Mouse (Mus musculus) CH12.LX (cell line): ENCODE data around the gene Lbx2. TPM values are rescaled to one million over a fixed set of nuclear protein-coding genes. Genes with fewer than 3 reads are reported as not detected.

Experiments used
- DNase-seq: peaks from one replicate; pipeline ENCODE4 v3.0.0-alpha.2; 2013; ENCODE audit errors: extremely low read depth
- H3K27ac ChIP-seq: 2 replicates; pipeline ENCODE4 v1.5.1; 2012; ENCODE audit warnings: low read depth, mild to moderate bottlenecking, control low read depth, moderate library complexity; ENCODE audit not compliant: insufficient read depth
- H3K27me3 ChIP-seq: replicated peaks from 2 replicates; pipeline ENCODE3; 2012; ENCODE audit warnings: inconsistent platforms
- H3K36me3 ChIP-seq, 2 experiments: replicated peaks in 1 of 2; 2 replicates each; pipeline versions ENCODE3 to v1.6.1; 2012; ENCODE audit warnings: inconsistent platforms in 1 of 2, low read length in 1 of 2, mild to moderate bottlenecking in 1 of 2, mixed read lengths in 1 of 2, moderate library complexity in 1 of 2; ENCODE audit not compliant: control insufficient read depth in 1 of 2, insufficient read depth in 1 of 2
- H3K4me1 ChIP-seq, 2 experiments: 2 replicates each; pipeline ENCODE4 v1.6.1; 2012; ENCODE audit warnings: inconsistent platforms in 1 of 2, moderate library complexity in 1 of 2; ENCODE audit not compliant: insufficient read depth in 2 of 2, control insufficient read depth in 1 of 2
- H3K4me2 ChIP-seq: 2 replicates; pipeline ENCODE4 v1.6.1; 2012; ENCODE audit warnings: low read depth, mild to moderate bottlenecking, control low read depth; ENCODE audit not compliant: poor library complexity, insufficient read depth, severe bottlenecking
- H3K4me3 ChIP-seq, 3 experiments: fragments of 150-350 bp in 1 of 3; sonication (generic) in 1 of 3; replicated peaks in 1 of 3; 2 replicates each; pipeline versions ENCODE3 to v1.5.1; 2011 to 2012; ENCODE audit warnings: low read depth in 2 of 3, low read length in 2 of 3, mild to moderate bottlenecking in 2 of 3, moderate library complexity in 2 of 3, control low read depth in 1 of 3, improper control_type of control experiment in 1 of 3, inconsistent platforms in 1 of 3, mixed read lengths in 1 of 3; ENCODE audit not compliant: poor library complexity in 1 of 3
- H3K79me2 ChIP-seq: replicated peaks from 2 replicates; pipeline ENCODE4 v1.6.1; 2012; ENCODE audit warnings: mild to moderate bottlenecking, moderate library complexity; ENCODE audit not compliant: control insufficient read depth, poor library complexity, insufficient read depth, severe bottlenecking; ENCODE audit errors: extremely low read depth
- H3K9ac ChIP-seq: 2 replicates; pipeline ENCODE4 v1.6.1; 2012; ENCODE audit warnings: low read depth, mild to moderate bottlenecking, control low read depth, moderate library complexity; ENCODE audit not compliant: insufficient read depth
- H3K9me3 ChIP-seq: replicated peaks from 2 replicates; pipeline ENCODE3; 2012; ENCODE audit warnings: low read length, inconsistent platforms, mixed read lengths
- BHLHE40 ChIP-seq: IDR thresholded peaks from 2 replicates; pipeline ENCODE4 v1.6.1; 2011; ENCODE audit warnings: mild to moderate bottlenecking, low read depth, low read length, improper control_type of control experiment
- CHD2 ChIP-seq: IDR thresholded peaks from 2 replicates; pipeline ENCODE4 v1.6.1; 2011; ENCODE audit warnings: low read length, improper control_type of control experiment
- CTCF ChIP-seq, 2 experiments: IDR thresholded peaks in 1 of 2; conservative IDR thresholded peaks in 1 of 2; 2 replicates each; pipeline ENCODE4 v1.5.1; 2011 to 2012; ENCODE audit warnings: low read depth in 2 of 2, low read length in 2 of 2, improper control_type of control experiment in 1 of 2, inconsistent platforms in 1 of 2, mild to moderate bottlenecking in 1 of 2, moderate library complexity in 1 of 2
- ELF1 ChIP-seq: IDR thresholded peaks from 2 replicates; pipeline ENCODE4 v1.6.1; 2014; ENCODE audit warnings: low read depth, mild to moderate bottlenecking, inconsistent platforms, low read length, improper control_type of control experiment
- EP300 ChIP-seq: IDR thresholded peaks from 2 replicates; pipeline ENCODE4 v1.6.1; 2011; ENCODE audit warnings: low read length, improper control_type of control experiment
- ETS1 ChIP-seq: conservative IDR thresholded peaks from 2 replicates; pipeline ENCODE4 v1.6.1; 2012; ENCODE audit warnings: low read depth, mild to moderate bottlenecking, inconsistent platforms, low read length, improper control_type of control experiment, moderate library complexity
- HCFC1 ChIP-seq: IDR thresholded peaks from 2 replicates; pipeline ENCODE4 v1.6.1; 2012; ENCODE audit warnings: low read depth, mild to moderate bottlenecking, inconsistent platforms, low read length, improper control_type of control experiment
- IRF4 ChIP-seq: IDR thresholded peaks from 2 replicates; pipeline ENCODE4 v1.6.1; 2014; ENCODE audit warnings: low read depth, mild to moderate bottlenecking, inconsistent platforms, low read length, improper control_type of control experiment
- JUN ChIP-seq: IDR thresholded peaks from 2 replicates; pipeline ENCODE4 v1.6.1; 2011; ENCODE audit warnings: low read depth, mild to moderate bottlenecking, low read length, improper control_type of control experiment, moderate library complexity; ENCODE audit not compliant: insufficient read depth
- MAX ChIP-seq: IDR thresholded peaks from 2 replicates; pipeline ENCODE4 v1.6.1; 2011; ENCODE audit warnings: low read length, improper control_type of control experiment
- MEF2A ChIP-seq: IDR thresholded peaks from 2 replicates; pipeline ENCODE4 v1.6.1; 2014; ENCODE audit warnings: low read depth, mild to moderate bottlenecking, inconsistent platforms, low read length, improper control_type of control experiment, borderline replicate concordance
- MXI1 ChIP-seq: IDR thresholded peaks from 2 replicates; pipeline ENCODE4 v1.6.1; 2011; ENCODE audit warnings: mild to moderate bottlenecking, low read depth, low read length, improper control_type of control experiment
- MYC ChIP-seq: IDR thresholded peaks from 2 replicates; pipeline ENCODE4 v1.6.1; 2011; ENCODE audit warnings: low read depth, mild to moderate bottlenecking, improper control_type of control experiment, low read length
- NELFE ChIP-seq: IDR thresholded peaks from 2 replicates; pipeline ENCODE4 v1.6.1; 2011; ENCODE audit warnings: low read depth, low read length, improper control_type of control experiment
- PAX5 ChIP-seq: IDR thresholded peaks from 2 replicates; pipeline ENCODE4 v1.6.1; 2012; ENCODE audit warnings: low read length, inconsistent platforms, mixed read lengths
- POLR2A ChIP-seq: IDR thresholded peaks from 2 replicates; pipeline ENCODE4 v1.6.1; 2011; ENCODE audit warnings: low read depth, mild to moderate bottlenecking, improper control_type of control experiment, low read length
- POLR2AphosphoS2 ChIP-seq: IDR thresholded peaks from 2 replicates; pipeline ENCODE4 v1.6.1; 2011; ENCODE audit warnings: low read depth, low read length, improper control_type of control experiment
- RAD21 ChIP-seq: IDR thresholded peaks from 2 replicates; pipeline ENCODE4 v1.6.1; 2011; ENCODE audit warnings: low read depth, mild to moderate bottlenecking, low read length, improper control_type of control experiment, moderate library complexity
- RCOR1 ChIP-seq: conservative IDR thresholded peaks from 2 replicates; pipeline ENCODE4 v1.6.1; 2012; ENCODE audit warnings: low read depth, mild to moderate bottlenecking, inconsistent platforms, low read length, improper control_type of control experiment
- SIN3A ChIP-seq: IDR thresholded peaks from 2 replicates; pipeline ENCODE4 v1.6.1; 2012; ENCODE audit warnings: low read length, improper control_type of control experiment, inconsistent platforms
- SMC3 ChIP-seq: IDR thresholded peaks from 2 replicates; pipeline ENCODE4 v1.6.1; 2011; ENCODE audit warnings: low read depth, low read length, improper control_type of control experiment
- TBP ChIP-seq: conservative IDR thresholded peaks from 2 replicates; pipeline ENCODE4 v1.6.1; 2011; ENCODE audit warnings: low read depth, low read length, improper control_type of control experiment
- TCF12 ChIP-seq: IDR thresholded peaks from 2 replicates; pipeline ENCODE4 v1.6.1; 2014; ENCODE audit warnings: low read depth, mild to moderate bottlenecking, inconsistent platforms, low read length, improper control_type of control experiment
- UBTF ChIP-seq: IDR thresholded peaks from 2 replicates; pipeline ENCODE4 v1.6.1; 2012; ENCODE audit warnings: low read depth, mild to moderate bottlenecking, inconsistent platforms, low read length, improper control_type of control experiment, moderate library complexity
- USF1 ChIP-seq: IDR thresholded peaks from 2 replicates; pipeline ENCODE4 v1.6.1; 2014; ENCODE audit warnings: low read depth, mild to moderate bottlenecking, inconsistent platforms, low read length, improper control_type of control experiment
- ZKSCAN1 ChIP-seq: IDR thresholded peaks from 2 replicates; pipeline ENCODE4 v1.6.1; 2012; ENCODE audit warnings: low read depth, inconsistent platforms, low read length, improper control_type of control experiment, borderline replicate concordance
- ZMIZ1 ChIP-seq: IDR thresholded peaks from 2 replicates; pipeline ENCODE4 v1.6.1; 2012; ENCODE audit warnings: low read depth, mild to moderate bottlenecking, inconsistent platforms, low read length, improper control_type of control experiment
- ZNF384 ChIP-seq: IDR thresholded peaks from 2 replicates; pipeline ENCODE4 v1.6.1; 2012; ENCODE audit warnings: low read depth, low read length, improper control_type of control experiment, inconsistent platforms
- dilution Hi-C: fragments of 300-500 bp; cut with MboI; formaldehyde crosslinking; loops from 2 replicates; pipeline ENCODE4 v1.14.3; 2020; ENCODE audit warnings: low sequenced_read_pairs; ENCODE audit not compliant: extremely low pct_unique_long_range_greater_than_20kb, extremely low pct_ligation_motif_present
- in situ Hi-C: fragments of 300-500 bp; cut with MboI; formaldehyde crosslinking; loops from 3 replicates; pipeline ENCODE4 v1.14.3; 2019; ENCODE audit warnings: low sequenced_read_pairs, low pct_ligation_motif_present, low pct_unique_long_range_greater_than_20kb, mixed read lengths
- polyA plus RNA-seq: library from polyadenylated mRNA; unstranded; fragments of >175 nt; gene quantifications from 2 replicates; pipeline ENCODE4 v1.2.1, GENCODE M21; 2012; ENCODE audit warnings: low read depth; ENCODE audit not compliant: insufficient read length
- total RNA-seq, 2 experiments: library from RNA; depleted of rRNA; stranded (reverse); fragments of 300-350 nt in 1 of 2; fragments of >200 nt in 1 of 2; gene quantifications; 2 replicates each; pipeline ENCODE4 v1.2.3; 2012 to 2014

Gene Lbx2
- total and polyA plus RNA-seq, 3 experiments: 1.2 TPM; not detected in 2

DNA sequence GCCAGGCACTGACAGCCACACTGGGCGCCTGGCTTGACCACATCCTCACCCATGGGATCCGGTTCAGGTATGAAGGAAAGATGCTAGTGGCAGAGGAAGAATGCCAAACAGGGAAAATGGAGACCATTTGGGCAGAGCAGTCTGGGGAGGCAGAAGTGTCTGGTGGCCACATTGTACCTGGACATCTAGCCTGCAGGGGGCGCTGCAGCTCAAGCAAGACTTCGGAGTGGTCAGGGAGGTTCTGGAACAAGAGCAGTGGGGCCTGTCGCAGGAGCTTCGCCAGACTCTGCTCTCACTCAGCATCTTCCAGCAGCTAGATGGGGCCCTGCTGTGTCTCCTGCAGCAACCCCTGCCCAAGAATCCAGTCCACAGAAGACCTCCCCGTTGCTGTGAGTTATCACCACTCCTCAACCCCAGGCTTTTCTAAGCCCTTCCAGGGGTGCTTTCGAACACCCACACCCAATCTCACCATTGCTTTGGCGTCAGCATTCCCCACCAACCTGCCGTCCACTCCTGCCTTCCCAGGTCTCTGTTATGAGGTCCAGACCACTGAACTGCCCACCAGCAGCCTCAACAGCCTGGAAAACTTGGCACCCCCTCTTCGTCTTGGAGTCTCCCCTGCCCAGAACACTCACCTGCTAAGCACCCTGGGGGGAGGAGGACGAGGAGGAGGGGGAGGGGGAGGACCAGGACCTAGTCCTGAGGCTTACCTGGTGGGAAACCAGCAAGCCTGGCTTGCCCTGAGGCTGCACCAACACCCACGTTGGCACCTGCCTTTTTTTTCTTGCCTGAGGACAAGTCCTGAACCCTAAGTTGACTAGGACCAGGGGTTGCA, 21.6 kb downstream of the Lbx2 start:
- H3K9me3 ChIP-seq: no peaks in the 10 kb centered on the region
- no peaks in the 10 kb centered on the region for H3K27me3 ChIP-seq
- H3K9ac ChIP-seq: peak overlapping the region; percentile 77; the same call in 1 of the 2 replicates
- peaks cover 9 to 63% of the 10 kb centered on the region in 2 experiments for H3K36me3 ChIP-seq
- TF ChIP-seq SIN3A: peak; percentile 34; the same call in 1 of the 2 replicates
- peak; percentile 60; the same call in 1 of the 2 replicates for TF ChIP-seq MAX
- TF ChIP-seq CTCF (conservative IDR thresholded peaks at IDR 0.05 in 1 of 2, IDR thresholded peaks at IDR 0.05 in 1 of 2; ENCODE audit: low read depth in 2 of 2, low read length in 2 of 2): peak; percentile 72 to 88
- TF ChIP-seq CHD2: no peak
- TF ChIP-seq NELFE: 0 out of 2 replicates have a peak, but pooled peaks have one; percentile 11
- TF ChIP-seq IRF4: no peak
- peak; percentile 73 for TF ChIP-seq RAD21
- TF ChIP-seq TCF12: 0 out of 2 replicates have a peak, but pooled peaks have one; percentile 11
- peak; percentile 70 for TF ChIP-seq SMC3
- peak overlapping the region; percentile 70 to 100 (median 99) for H3K4me3 ChIP-seq
- in situ Hi-C loops: no loop called here
- dilution Hi-C loops: no loop called here
- peaks cover 14% of the 10 kb centered on the region for H3K79me2 ChIP-seq
- no peak overlapping the region for H3K27ac ChIP-seq
- peaks cover 13 to 39% of the 10 kb centered on the region in 2 experiments for H3K4me1 ChIP-seq
- DNase-seq: peak; percentile 88
- H3K4me2 ChIP-seq: peak overlapping the region; percentile 59

DNA sequence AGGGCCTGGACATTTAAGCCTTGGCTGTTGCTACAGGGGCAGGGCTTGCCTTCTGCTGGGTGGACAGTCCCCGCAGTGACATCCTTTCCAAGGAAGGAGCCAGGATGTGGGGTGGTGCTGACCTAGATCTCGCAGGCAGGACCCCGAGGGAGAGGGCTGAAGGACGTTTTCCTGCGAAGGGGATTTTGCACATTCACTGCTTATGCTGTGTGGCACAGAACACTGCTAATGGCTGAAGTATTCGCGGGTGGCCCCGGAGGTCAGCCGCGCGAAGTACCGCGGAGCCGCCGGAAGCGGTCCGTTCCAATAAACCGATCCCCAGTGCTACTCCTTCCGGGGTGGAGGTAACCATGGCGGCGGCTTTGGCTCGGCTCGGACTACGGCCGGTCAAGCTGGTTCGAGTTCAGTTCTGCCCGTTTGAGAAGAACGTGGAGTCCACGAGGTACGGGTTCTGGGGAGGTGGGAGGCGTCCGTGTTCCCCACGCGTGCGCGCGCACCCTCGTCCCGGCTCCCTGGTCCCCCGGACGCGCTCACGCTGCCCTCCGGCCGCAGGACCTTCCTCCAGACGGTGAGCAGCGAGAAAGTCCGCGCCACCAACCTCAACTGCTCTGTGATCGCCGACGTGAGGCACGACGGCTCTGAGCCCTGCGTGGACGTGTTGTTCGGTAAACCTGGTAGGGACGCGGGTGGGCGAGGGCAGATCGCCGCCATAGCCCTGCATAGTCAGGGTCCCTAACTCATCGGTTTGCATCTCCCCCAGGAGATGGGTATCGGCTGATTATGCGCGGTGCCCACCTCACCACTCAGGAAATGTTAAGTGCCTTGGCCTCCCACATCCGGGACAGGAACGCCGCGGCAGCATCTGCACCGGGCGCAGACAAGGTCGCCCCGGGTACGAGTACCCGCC, 22.8 kb downstream of the Lbx2 start, which contains the start of gene Mrpl53:
TSS of gene Mrpl53 (plus strand) at position 279 of the 907 bp plus-strand sequence.
- peak; percentile 63 for DNase-seq
- peak within 1 kb of the TSS; percentile 77 for H3K9ac ChIP-seq
- H3K36me3 ChIP-seq: peaks cover 9 to 52% of the 10 kb centered on the region in 2 experiments
- peaks cover 8 to 40% of the 10 kb centered on the region in 2 experiments for H3K4me1 ChIP-seq
- H3K4me3 ChIP-seq: peak within 1 kb of the TSS; percentile 70 to 100 (median 99)
- H3K79me2 ChIP-seq: peaks cover 15% of the 10 kb centered on the region
- H3K9me3 ChIP-seq: no peaks in the 10 kb centered on the region
- H3K4me2 ChIP-seq: peak within 1 kb of the TSS; percentile 80
- in situ Hi-C loops: no loop called here
- H3K27me3 ChIP-seq: no peaks in the 10 kb centered on the region
- peak within 1 kb of the TSS; percentile 83 for H3K27ac ChIP-seq
- dilution Hi-C loops: no loop called here
- TF ChIP-seq ZNF384 (no peak), TBP (peak; percentile 82), HCFC1 (peak; percentile 95), RCOR1 (no peak), BHLHE40 (no peak), ELF1 (peak; percentile 80), ZKSCAN1 (no peak), EP300 (no peak), NELFE (peak; percentile 91), MYC (no peak), SIN3A (peak; percentile 73), MAX (0 out of 2 replicates have a peak, but pooled peaks have one; percentile 14), MEF2A (peak; percentile 45; the same call in 1 of the 2 replicates), UBTF (0 out of 2 replicates have a peak, but pooled peaks have one; percentile 63), MXI1 (peak; percentile 74; the same call in 1 of the 2 replicates), JUN (no peak), POLR2A (peak; percentile 87), TCF12 (peak; percentile 82), USF1 (no peak), POLR2AphosphoS2 (peak; percentile 78; the same call in 1 of the 2 replicates), ETS1 (no peak), IRF4 (peak; percentile 45), ZMIZ1 (peak; percentile 70; the same call in 1 of the 2 replicates), PAX5 (no peak)
